Mouse (Mus musculus): Measurements from ENCODE around the gene Egfl6. TPM values are rescaled to one million over a fixed set of nuclear protein-coding genes. Genes with fewer than 3 reads are reported as not detected.
"Not testable (repeated sequence)": the region's sequence is repeated elsewhere in the genome, so short reads cannot be mapped to it uniquely, and the experiment has no call there.

The Egfl6 gene
- polyA plus RNA-seq, 1 experiment from 2014 or later = 76.9 TPM

GRCm38 (mm10) chrX:166515923-166516322 is 69.6 kb downstream of the Egfl6 start:
- 84% methylated on average over 3 of the region's 3 CpGs for WGBS
- no peak for ATAC-seq (ENCODE audit: borderline replicate concordance, extremely low read depth, low FRiP score, low TSS enrichment)
- H3K27me3 ChIP-seq = no peaks in the 10 kb centered on the region; the same call in 1 of the 2 replicates
- no peaks in the 10 kb centered on the region for H3K36me3 ChIP-seq
- no peak overlapping the region for H3K9ac ChIP-seq
- no peaks in the 10 kb centered on the region for H3K9me3 ChIP-seq
- H3K4me3 ChIP-seq = no peak overlapping the region
- 0 out of 2 replicates have a peak, but pooled peaks cover 3% of the 10 kb centered on the region for H3K4me1 ChIP-seq
- no peak overlapping the region for H3K4me2 ChIP-seq
- no peak overlapping the region for H3K27ac ChIP-seq

- 27% methylated on average over 12 of the region's 12 CpGs for WGBS
- not testable (repeated sequence) for H3K9me3 ChIP-seq; H3K27ac ChIP-seq; H3K4me3 ChIP-seq; H3K9ac ChIP-seq; H3K4me1 ChIP-seq; H3K27me3 ChIP-seq; H3K36me3 ChIP-seq; ATAC-seq (ENCODE audit: borderline replicate concordance, extremely low read depth, low FRiP score, low TSS enrichment)
- H3K4me2 ChIP-seq = peak overlapping the region; percentile 16; the same call in 1 of the 2 replicates
Observed at GRCm38 (mm10) chrX:166514035-166514434, 71.5 kb downstream of the Egfl6 start.

GRCm38 (mm10) chrX:166512071-166512470 is 73.4 kb downstream of the Egfl6 start:
- H3K27me3 ChIP-seq = no peaks in the 10 kb centered on the region; the same call in 1 of the 2 replicates
- no peaks in the 10 kb centered on the region for H3K36me3 ChIP-seq
- no peak overlapping the region for H3K4me2 ChIP-seq
- 87% methylated on average over 4 of the region's 4 CpGs for WGBS
- H3K9ac ChIP-seq = no peak overlapping the region
- H3K9me3 ChIP-seq = no peaks in the 10 kb centered on the region
- 0 out of 2 replicates have a peak, but pooled peaks cover 3% of the 10 kb centered on the region for H3K4me1 ChIP-seq
- no peak overlapping the region for H3K27ac ChIP-seq
- no peak overlapping the region for H3K4me3 ChIP-seq
- ATAC-seq (ENCODE audit: borderline replicate concordance, extremely low read depth, low FRiP score, low TSS enrichment) = no peak

DNA sequence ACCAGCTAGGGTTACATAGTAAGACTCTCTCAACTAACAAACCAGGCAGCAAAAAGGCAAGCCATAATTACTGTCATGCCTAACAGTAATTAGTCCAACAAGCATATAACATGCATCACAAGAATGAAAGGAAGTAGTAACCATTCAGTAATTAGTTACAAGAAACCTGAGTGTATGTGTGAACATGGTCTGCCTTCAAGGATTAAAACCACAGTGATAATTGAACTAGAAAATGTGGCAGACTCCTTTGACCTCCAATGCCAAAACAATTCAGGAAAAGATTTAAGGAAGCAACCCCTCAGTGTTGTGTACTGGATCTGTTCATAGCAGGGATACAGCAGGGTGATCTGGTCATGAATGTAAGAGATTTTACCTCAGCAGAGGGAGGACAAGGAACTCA is 74.4 kb downstream of the Egfl6 start:
- Histone ChIP-seq H3K4me2 (no peak overlapping the region), H3K4me3 (no peak overlapping the region), H3K36me3 (no peaks in the 10 kb centered on the region), H3K4me1 (0 out of 2 replicates have a peak, but pooled peaks cover 3% of the 10 kb centered on the region), H3K27me3 (no peaks in the 10 kb centered on the region; the same call in 1 of the 2 replicates), H3K27ac (no peak overlapping the region), H3K9me3 (no peaks in the 10 kb centered on the region), H3K9ac (no peak overlapping the region)
- ATAC-seq (ENCODE audit: borderline replicate concordance, extremely low read depth, low FRiP score, low TSS enrichment) = no peak

DNA sequence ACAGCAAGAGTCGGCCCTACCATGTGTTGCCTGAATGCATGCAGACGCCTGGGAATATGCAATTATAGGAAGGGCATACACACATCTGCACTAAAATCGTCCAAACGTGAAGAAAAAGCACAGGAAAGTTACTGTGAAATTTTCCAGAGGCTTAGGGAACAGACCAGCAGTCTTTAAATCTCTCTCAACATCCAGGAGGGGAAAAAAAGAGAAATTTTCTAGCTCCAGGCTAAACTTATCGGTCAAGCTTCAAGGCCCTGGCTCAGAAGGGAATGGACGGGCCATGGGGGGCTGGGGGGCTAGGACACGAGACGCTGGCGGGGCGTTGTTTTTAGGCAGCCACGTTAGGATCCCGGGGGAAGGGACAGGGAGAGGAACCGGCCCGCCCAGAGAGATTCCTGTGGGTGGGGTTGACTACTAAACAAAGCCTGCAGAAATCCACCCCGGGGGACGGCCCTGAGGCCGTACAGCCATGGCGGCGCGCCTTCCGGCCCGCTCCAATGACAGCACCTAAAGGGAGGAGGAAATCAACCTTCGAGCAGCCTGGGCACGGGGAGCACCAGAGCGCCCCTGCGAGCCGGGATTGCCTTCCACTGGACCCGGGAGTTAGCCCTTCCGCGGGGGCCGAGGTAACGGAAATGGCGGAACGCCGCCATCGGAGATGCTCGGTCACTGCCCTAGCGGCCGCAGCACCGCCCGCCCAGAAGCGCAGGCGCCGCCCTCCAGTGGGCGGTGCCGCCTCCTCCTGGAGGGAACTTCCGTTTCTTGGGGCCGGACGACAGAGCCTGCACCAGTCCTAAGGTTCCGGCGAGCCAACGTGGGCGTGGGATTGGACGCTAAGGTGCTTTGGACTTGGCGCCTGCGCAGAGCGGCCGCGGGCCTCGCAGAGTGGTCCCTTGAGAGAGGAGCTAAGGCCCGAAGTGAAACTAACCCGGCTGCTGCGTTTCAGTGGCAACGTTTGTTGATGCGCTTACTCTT is 75.5 kb downstream of the Egfl6 start:
- Histone ChIP-seq H3K4me3 (peak overlapping the region; percentile 56), H3K9ac (peak overlapping the region; percentile 60), H3K4me2 (peak overlapping the region; percentile 52), H3K27me3 (no peaks in the 10 kb centered on the region; the same call in 1 of the 2 replicates), H3K4me1 (0 out of 2 replicates have a peak, but pooled peaks cover 3% of the 10 kb centered on the region), H3K36me3 (no peaks in the 10 kb centered on the region), H3K27ac (peak overlapping the region; percentile 99), H3K9me3 (no peaks in the 10 kb centered on the region)
- peak; percentile 99 for ATAC-seq (ENCODE audit: borderline replicate concordance, extremely low read depth, low FRiP score, low TSS enrichment)
- 15% methylated on average over 65 of the region's 65 CpGs for WGBS

GRCm38 (mm10) chrX:166504421-166504820 is 81.1 kb downstream of the Egfl6 start:
- no peaks in the 10 kb centered on the region for H3K9me3 ChIP-seq
- no peaks in the 10 kb centered on the region for H3K36me3 ChIP-seq
- H3K4me1 ChIP-seq = no peaks in the 10 kb centered on the region
- WGBS = 31% methylated on average over 2 of the region's 2 CpGs
- no peaks in the 10 kb centered on the region for H3K27me3 ChIP-seq
- no peak overlapping the region for H3K27ac ChIP-seq
- ATAC-seq (ENCODE audit: borderline replicate concordance, extremely low read depth, low FRiP score, low TSS enrichment) = no peak
- H3K4me3 ChIP-seq = no peak overlapping the region
- H3K9ac ChIP-seq = no peak overlapping the region
- no peak overlapping the region for H3K4me2 ChIP-seq

- Histone ChIP-seq H3K27ac (no peak overlapping the region), H3K36me3 (no peaks in the 10 kb centered on the region), H3K9me3 (no peaks in the 10 kb centered on the region), H3K4me2 (no peak overlapping the region), H3K4me3 (no peak overlapping the region), H3K4me1 (no peaks in the 10 kb centered on the region), H3K27me3 (no peaks in the 10 kb centered on the region), H3K9ac (no peak overlapping the region)
- no peak for ATAC-seq (ENCODE audit: borderline replicate concordance, extremely low read depth, low FRiP score, low TSS enrichment)
- 66% methylated on average over 1 of the region's 1 CpGs for WGBS
Observed at GRCm38 (mm10) chrX:166499496-166500190, 85.9 kb downstream of the Egfl6 start.

- WGBS = 59% methylated on average over 4 of the region's 4 CpGs
Observed at GRCm38 (mm10) chrX:166497771-166498170, 87.7 kb downstream of the Egfl6 start.

DNA sequence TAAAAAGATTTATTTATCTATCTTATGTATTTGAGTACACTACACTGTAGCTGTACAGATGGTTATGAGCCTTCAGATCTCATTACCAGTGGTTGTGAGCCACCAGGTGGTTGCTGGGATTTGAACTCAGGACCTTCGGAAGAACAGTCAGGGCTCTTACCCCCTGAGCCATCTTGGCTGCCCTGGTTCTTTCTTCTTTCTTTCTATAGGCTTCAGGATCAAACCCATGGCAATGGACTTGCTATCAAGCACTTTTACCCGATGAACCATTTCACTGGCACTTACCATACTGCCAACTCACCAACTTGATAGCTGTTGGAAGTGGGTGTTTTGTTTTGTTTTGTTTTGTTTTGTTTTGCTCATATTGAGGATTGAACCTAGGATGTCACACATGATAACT is 90.5 kb downstream of the Egfl6 start:
- no peak for ATAC-seq (ENCODE audit: borderline replicate concordance, extremely low read depth, low FRiP score, low TSS enrichment)
- H3K27ac ChIP-seq = no peak overlapping the region
- no peaks in the 10 kb centered on the region for H3K4me1 ChIP-seq
- no peaks in the 10 kb centered on the region for H3K9me3 ChIP-seq
- no peak overlapping the region for H3K4me3 ChIP-seq
- H3K27me3 ChIP-seq = no peaks in the 10 kb centered on the region
- H3K4me2 ChIP-seq = no peak overlapping the region
- WGBS = 86% methylated on average over 2 of the region's 2 CpGs
- H3K9ac ChIP-seq = no peak overlapping the region
- no peaks in the 10 kb centered on the region for H3K36me3 ChIP-seq

More at GRCm38 (mm10) chrX:166497771-166498170, 87.7 kb downstream of the Egfl6 start:
- ATAC-seq (ENCODE audit: borderline replicate concordance, extremely low read depth, low FRiP score, low TSS enrichment) = no peak
- no peaks in the 10 kb centered on the region for H3K27me3 ChIP-seq
- no peak overlapping the region for H3K9ac ChIP-seq
- no peak overlapping the region for H3K4me2 ChIP-seq
- H3K27ac ChIP-seq = no peak overlapping the region
- H3K4me1 ChIP-seq = no peaks in the 10 kb centered on the region
- no peaks in the 10 kb centered on the region for H3K36me3 ChIP-seq
- H3K9me3 ChIP-seq = no peaks in the 10 kb centered on the region
- H3K4me3 ChIP-seq = no peak overlapping the region

DNA sequence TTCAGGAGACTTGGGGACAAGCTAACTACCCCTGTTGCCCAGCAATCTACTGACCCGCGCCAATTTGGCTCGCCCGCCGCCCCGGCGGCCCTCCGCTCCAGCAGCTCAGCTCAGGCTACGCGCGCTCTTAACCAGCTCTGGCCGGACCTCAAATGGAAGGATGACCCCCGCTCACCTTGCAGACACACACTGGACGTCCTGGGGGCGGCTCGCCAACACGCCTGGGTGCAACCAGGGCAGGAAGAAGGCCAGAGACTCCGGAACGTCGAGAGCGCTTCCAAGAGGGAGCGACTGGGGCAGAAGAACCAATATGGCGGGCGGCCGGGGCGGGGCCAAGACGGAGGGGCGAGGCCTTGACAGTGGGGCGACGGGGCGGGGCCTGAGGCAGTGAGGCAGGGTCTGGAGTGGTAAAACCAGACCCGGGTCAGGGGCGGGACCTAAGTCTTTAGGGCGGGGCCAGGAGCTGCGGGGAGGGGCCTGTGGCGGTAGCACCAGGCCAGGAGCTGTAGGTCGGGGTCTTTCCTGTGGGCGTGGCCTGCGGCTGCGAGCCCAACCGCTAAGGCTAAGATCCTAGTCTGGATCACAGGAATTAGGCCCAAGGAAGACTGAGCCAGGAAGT is 106.0 kb downstream of the Egfl6 start, which contains the start of gene Rab9:
Gene Rab9 (minus strand): TSS at position 503 of the 619 bp plus-strand sequence.
- Histone ChIP-seq H3K4me3 (peak within 1 kb of the TSS; percentile 61), H3K36me3 (no peaks in the 10 kb centered on the region), H3K27me3 (no peaks in the 10 kb centered on the region), H3K4me2 (peak within 1 kb of the TSS; percentile 50), H3K27ac (peak within 1 kb of the TSS; percentile 76), H3K4me1 (no peaks in the 10 kb centered on the region), H3K9me3 (no peaks in the 10 kb centered on the region), H3K9ac (peak within 1 kb of the TSS; percentile 62)
- ATAC-seq (ENCODE audit: borderline replicate concordance, extremely low read depth, low FRiP score, low TSS enrichment) = peak; percentile 99
- 16% methylated on average over 41 of the region's 41 CpGs for WGBS

GRCm38 (mm10) chrX:166478631-166479364 is 106.7 kb downstream of the Egfl6 start:
- Histone ChIP-seq H3K27ac (peak overlapping the region; percentile 76), H3K4me2 (peak overlapping the region; percentile 50)
- ATAC-seq (ENCODE audit: borderline replicate concordance, extremely low read depth, low FRiP score, low TSS enrichment) = no peak

More at GRCm38 (mm10) chrX:166478631-166479364, 106.7 kb downstream of the Egfl6 start:
- Histone ChIP-seq H3K4me1 (no peaks in the 10 kb centered on the region), H3K36me3 (no peaks in the 10 kb centered on the region), H3K27me3 (no peaks in the 10 kb centered on the region), H3K9ac (peak overlapping the region; percentile 62), H3K9me3 (no peaks in the 10 kb centered on the region), H3K4me3 (peak overlapping the region; percentile 61)
- WGBS = 26% methylated on average over 28 of the region's 28 CpGs
